Mouse (Mus musculus) heart, embryonic 11.5 days (tissue): ENCODE data around the gene BC049352. TPM values are rescaled to one million over a fixed set of nuclear protein-coding genes. Genes with fewer than 3 reads are reported as not detected.

Experiments used
- ATAC-seq: fragments of 200-750 bp; cut with Nextera tagmentation; replicated peaks from 2 replicates; pipeline ENCODE4 v1.8.0; 2017; ENCODE audit warnings: moderate library complexity; ENCODE audit not compliant: insufficient number of reproducible peaks, low FRiP score, low TSS enrichment
- H3K27ac ChIP-seq: fragments of 300-500 bp; sonication (generic); 2 replicates; pipeline ENCODE4 v1.5.1; 2014; ENCODE audit warnings: mild to moderate bottlenecking, low read depth, low read length
- H3K27me3 ChIP-seq: fragments of 300-500 bp; sonication (generic); 2 replicates; pipeline ENCODE4 v1.6.1; 2014; ENCODE audit warnings: mild to moderate bottlenecking, low read length, mixed read lengths; ENCODE audit not compliant: control insufficient read depth, insufficient read depth
- H3K36me3 ChIP-seq: fragments of 300-500 bp; sonication (generic); 2 replicates; pipeline ENCODE4 v1.6.1; 2014; ENCODE audit warnings: mild to moderate bottlenecking, low read length, moderate library complexity, mixed read lengths; ENCODE audit not compliant: control insufficient read depth, insufficient read depth
- H3K4me1 ChIP-seq: fragments of 300-500 bp; sonication (generic); 2 replicates; pipeline ENCODE4 v1.6.1; 2014; ENCODE audit warnings: low read length; ENCODE audit not compliant: control insufficient read depth, insufficient read depth
- H3K4me2 ChIP-seq: fragments of 300-500 bp; sonication (generic); 2 replicates; pipeline ENCODE4 v1.6.1; 2014; ENCODE audit warnings: mild to moderate bottlenecking, moderate library complexity
- H3K4me3 ChIP-seq: fragments of 300-500 bp; sonication (generic); 2 replicates; pipeline ENCODE4 v1.5.1; 2014; ENCODE audit warnings: low read depth, low read length
- H3K9ac ChIP-seq: fragments of 300-500 bp; sonication (generic); 2 replicates; pipeline ENCODE4 v1.6.1; 2014; ENCODE audit warnings: mild to moderate bottlenecking, low read depth, low read length, moderate library complexity
- H3K9me3 ChIP-seq: fragments of 300-500 bp; sonication (generic); replicated peaks from 2 replicates; pipeline ENCODE4 v1.6.1; 2016; ENCODE audit warnings: low read length; ENCODE audit not compliant: control insufficient read depth
- WGBS: fragments of 180-500 bp; shearing (Covaris S2); extraction: QIAGEN DNeasy Blood & Tissue Kit; methylation state at CpG from one replicate; pipeline ENCODE4 v1.1.7; 2014; ENCODE audit not compliant: insufficient replicate concordance; 5-methylcytosine and 5-hydroxymethylcytosine counted together
- polyA plus RNA-seq: library from polyadenylated mRNA; unstranded; fragments of >200 nt; fragmentation: Nextera tagmentation; extraction: Ambion mirVana; gene quantifications from 2 replicates; pipeline ENCODE4 v1.2.1, GENCODE M21; 2014

The BC049352 gene
- polyA plus RNA-seq, 1 experiment from 2014 or later, result not detected

GRCm38 (mm10) chr9:45215526-45216179 lies 33.8 kb downstream of the BC049352 start:
- ATAC-seq, result no peak
- Histone ChIP-seq H3K36me3 (no peaks in the 10 kb centered on the region), H3K4me1 (no peaks in the 10 kb centered on the region), H3K9ac (no peak overlapping the region), H3K27ac (no peak overlapping the region), H3K9me3 (no peaks in the 10 kb centered on the region), H3K4me3 (no peak overlapping the region), H3K4me2 (no peak overlapping the region), H3K27me3 (no peaks in the 10 kb centered on the region)
- WGBS, result 65% methylated on average over 11 of the region's 11 CpGs

GRCm38 (mm10) chr9:45219644-45220043 lies 37.8 kb downstream of the BC049352 start:
- Histone ChIP-seq H3K27me3 (no peaks in the 10 kb centered on the region), H3K4me3 (no peak overlapping the region), H3K9me3 (no peaks in the 10 kb centered on the region), H3K4me1 (no peaks in the 10 kb centered on the region), H3K27ac (no peak overlapping the region), H3K36me3 (no peaks in the 10 kb centered on the region), H3K4me2 (no peak overlapping the region), H3K9ac (no peak overlapping the region)
- 67% methylated on average over 3 of the region's 3 CpGs for WGBS
- ATAC-seq, result no peak

GRCm38 (mm10) chr9:45221567-45221966 lies 39.8 kb downstream of the BC049352 start:
- no peaks in the 10 kb centered on the region for H3K27me3 ChIP-seq
- H3K4me1 ChIP-seq, result no peaks in the 10 kb centered on the region
- H3K27ac ChIP-seq, result no peak overlapping the region
- H3K9ac ChIP-seq, result no peak overlapping the region
- no peaks in the 10 kb centered on the region for H3K36me3 ChIP-seq
- no peaks in the 10 kb centered on the region for H3K9me3 ChIP-seq
- H3K4me2 ChIP-seq, result no peak overlapping the region
- 16% methylated on average over 6 of the region's 6 CpGs for WGBS
- no peak for ATAC-seq
- H3K4me3 ChIP-seq, result no peak overlapping the region

- Histone ChIP-seq H3K9me3 (no peaks in the 10 kb centered on the region), H3K4me3 (no peak overlapping the region), H3K27ac (no peak overlapping the region), H3K4me1 (no peaks in the 10 kb centered on the region), H3K9ac (no peak overlapping the region), H3K27me3 (0 out of 2 replicates have a peak, but pooled peaks cover 2% of the 10 kb centered on the region), H3K36me3 (no peaks in the 10 kb centered on the region), H3K4me2 (no peak overlapping the region)
- 77% methylated on average over 8 of the region's 8 CpGs for WGBS
- ATAC-seq, result no peak
These were observed 47.6 kb downstream of the BC049352 start for GRCm38 (mm10) chr9:45229359-45229758.

- no peaks in the 10 kb centered on the region for H3K9me3 ChIP-seq
- no peak overlapping the region for H3K9ac ChIP-seq
- H3K27me3 ChIP-seq, result 0 out of 2 replicates have a peak, but pooled peaks cover 2% of the 10 kb centered on the region
- H3K36me3 ChIP-seq, result no peaks in the 10 kb centered on the region
- H3K4me1 ChIP-seq, result no peaks in the 10 kb centered on the region
- no peak overlapping the region for H3K4me2 ChIP-seq
- 65% methylated on average over 6 of the region's 6 CpGs for WGBS
- H3K4me3 ChIP-seq, result no peak overlapping the region
- no peak for ATAC-seq
- no peak overlapping the region for H3K27ac ChIP-seq
These were observed 53.9 kb downstream of the BC049352 start for GRCm38 (mm10) chr9:45235668-45236227.

- Histone ChIP-seq H3K9me3 (no peaks in the 10 kb centered on the region), H3K27ac (no peak overlapping the region), H3K9ac (no peak overlapping the region), H3K27me3 (no peaks in the 10 kb centered on the region), H3K4me2 (no peak overlapping the region), H3K4me3 (no peak overlapping the region), H3K36me3 (no peaks in the 10 kb centered on the region), H3K4me1 (no peaks in the 10 kb centered on the region)
- no peak for ATAC-seq
- 52% methylated on average over 7 of the region's 7 CpGs for WGBS
These were observed 54.9 kb downstream of the BC049352 start for GRCm38 (mm10) chr9:45236744-45237143.

- no peaks in the 10 kb centered on the region for H3K9me3 ChIP-seq
- WGBS, result 76% methylated on average over 5 of the region's 5 CpGs
- H3K27ac ChIP-seq, result no peak overlapping the region
- H3K27me3 ChIP-seq, result no peaks in the 10 kb centered on the region
- no peak overlapping the region for H3K4me2 ChIP-seq
- H3K4me3 ChIP-seq, result no peak overlapping the region
- no peaks in the 10 kb centered on the region for H3K36me3 ChIP-seq
- no peak overlapping the region for H3K9ac ChIP-seq
- no peaks in the 10 kb centered on the region for H3K4me1 ChIP-seq
- ATAC-seq, result no peak
These were observed 59.6 kb downstream of the BC049352 start for GRCm38 (mm10) chr9:45241397-45241796.

- 79% methylated on average over 1 of the region's 1 CpGs for WGBS
- no peak for ATAC-seq
- no peaks in the 10 kb centered on the region for H3K27me3 ChIP-seq
These were observed 63.6 kb downstream of the BC049352 start for GRCm38 (mm10) chr9:45245432-45245831.

GRCm38 (mm10) chr9:45246060-45246459 lies 64.3 kb downstream of the BC049352 start:
- Histone ChIP-seq H3K4me1 (no peaks in the 10 kb centered on the region), H3K4me2 (no peak overlapping the region), H3K36me3 (no peaks in the 10 kb centered on the region), H3K9ac (no peak overlapping the region), H3K4me3 (no peak overlapping the region), H3K9me3 (no peaks in the 10 kb centered on the region), H3K27me3 (no peaks in the 10 kb centered on the region), H3K27ac (no peak overlapping the region)
- no peak for ATAC-seq
- WGBS, result 83% methylated on average over 6 of the region's 6 CpGs

More at GRCm38 (mm10) chr9:45245432-45245831, 63.6 kb downstream of the BC049352 start:
- H3K4me3 ChIP-seq, result no peak overlapping the region
- no peak overlapping the region for H3K27ac ChIP-seq
- H3K9me3 ChIP-seq, result no peaks in the 10 kb centered on the region
- no peaks in the 10 kb centered on the region for H3K36me3 ChIP-seq
- no peak overlapping the region for H3K9ac ChIP-seq
- no peak overlapping the region for H3K4me2 ChIP-seq
- no peaks in the 10 kb centered on the region for H3K4me1 ChIP-seq
